Mouse (Mus musculus): Measurements from ENCODE around the gene Mettl2.

GRCm38 (mm10) chr11:105135692-105136091 is 9.5 kb downstream of the Mettl2 start:
- TF ChIP-seq CTCF (IDR thresholded peaks at IDR 0.05; ENCODE audit: low read depth) = no peak
- no peak for TF ChIP-seq EP300 (optimal IDR thresholded peaks at IDR 0.05)

Measured in stomach, postnatal 0 days (tissue).